Mouse (Mus musculus): ENCODE data around the gene Dusp1.

- no peak for TF ChIP-seq POLR2A (IDR thresholded peaks at IDR 0.05; ENCODE audit: insufficient read length, low read depth)
- no peak for TF ChIP-seq USF1 (IDR thresholded peaks at IDR 0.05; ENCODE audit: low read depth)
- TF ChIP-seq CEBPB (IDR thresholded peaks at IDR 0.05; ENCODE audit: insufficient read depth, poor library complexity, severe bottlenecking), result no peak
- TF ChIP-seq MAX (IDR thresholded peaks at IDR 0.05; ENCODE audit: low read depth), result no peak
- TF ChIP-seq TCF12 (IDR thresholded peaks at IDR 0.05; ENCODE audit: insufficient read depth, poor library complexity, severe bottlenecking), result no peak
- no peak for TF ChIP-seq E2F4 (IDR thresholded peaks at IDR 0.05; ENCODE audit: insufficient read depth)
- TF ChIP-seq MYOG (IDR thresholded peaks at IDR 0.05; ENCODE audit: control insufficient read depth in 1 of 3, insufficient read depth in 1 of 3, insufficient read length in 2 of 3, low read depth in 2 of 3), result no peak
- no peak for TF ChIP-seq SRF (IDR thresholded peaks at IDR 0.05; ENCODE audit: control insufficient read depth, insufficient read length, low read depth)
- no peak for TF ChIP-seq REST (IDR thresholded peaks at IDR 0.05; ENCODE audit: insufficient read depth, insufficient read length)
- no peak for TF ChIP-seq POLR2AphosphoS2 (IDR thresholded peaks at IDR 0.05; ENCODE audit: insufficient read length, low read depth)
Measured at GRCm38 (mm10) chr17:26600913-26601447, 39.1 kb upstream of the Dusp1 start.

Measured in myocyte (in vitro differentiated cells).